Mouse (Mus musculus): ENCODE measurements around the gene S1pr3.

The S1pr3 gene

DNA sequence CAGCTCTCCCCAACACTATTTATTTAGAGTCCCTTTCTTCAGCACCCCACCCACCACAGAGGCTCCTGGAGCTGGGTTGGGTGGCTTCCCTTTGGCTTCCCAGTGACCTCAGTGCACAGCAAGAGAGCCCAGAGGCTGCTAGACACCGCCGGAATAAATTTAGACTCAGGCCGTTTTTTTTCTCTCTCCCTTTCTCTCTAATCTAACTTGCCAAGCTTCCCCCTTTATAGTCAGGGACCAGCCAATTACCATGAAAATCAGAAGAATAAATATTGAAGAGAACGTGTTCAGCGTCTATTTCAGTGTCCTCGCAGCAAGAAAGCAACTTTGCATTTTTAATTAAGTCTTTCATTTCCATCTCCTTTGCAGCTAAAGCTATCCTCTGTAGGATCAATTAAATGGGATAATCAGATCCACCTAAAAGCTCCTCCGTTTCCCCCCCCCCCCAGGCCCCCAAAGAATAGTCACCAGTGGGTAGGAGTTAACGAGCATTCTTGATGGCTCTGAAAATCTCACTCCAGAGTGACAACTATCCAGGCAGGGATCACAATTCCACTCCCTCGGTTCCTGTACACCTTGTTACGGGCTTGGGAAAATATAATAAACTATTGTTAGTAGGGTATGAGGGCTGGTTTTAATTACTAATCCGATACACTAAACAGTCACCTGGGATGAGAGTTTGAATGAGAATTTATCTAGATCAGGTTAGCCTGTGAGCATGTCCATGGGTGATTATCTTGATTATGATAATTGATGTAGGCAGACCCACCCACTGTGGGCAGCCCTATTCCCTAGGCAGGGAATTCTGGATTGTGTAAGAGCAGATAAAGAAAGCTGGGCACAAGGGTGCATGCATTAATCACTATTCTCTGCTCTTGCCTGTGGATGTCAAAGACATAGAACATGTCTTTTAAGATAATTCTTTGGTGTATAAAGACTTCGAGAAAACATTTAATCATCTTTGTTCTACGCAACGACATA, 29.0 kb downstream of the S1pr3 start:
- CTCF ChIA-PET = no interaction called here

GRCm38 (mm10) chr13:51442922-51443321, 34.5 kb downstream of the S1pr3 start:
- CTCF ChIA-PET = interaction anchor here (0.6 kb wide), 1 partner anchor 782 kb away, joined by 8 read pairs; no protein-coding TSS in a partner anchor

DNA sequence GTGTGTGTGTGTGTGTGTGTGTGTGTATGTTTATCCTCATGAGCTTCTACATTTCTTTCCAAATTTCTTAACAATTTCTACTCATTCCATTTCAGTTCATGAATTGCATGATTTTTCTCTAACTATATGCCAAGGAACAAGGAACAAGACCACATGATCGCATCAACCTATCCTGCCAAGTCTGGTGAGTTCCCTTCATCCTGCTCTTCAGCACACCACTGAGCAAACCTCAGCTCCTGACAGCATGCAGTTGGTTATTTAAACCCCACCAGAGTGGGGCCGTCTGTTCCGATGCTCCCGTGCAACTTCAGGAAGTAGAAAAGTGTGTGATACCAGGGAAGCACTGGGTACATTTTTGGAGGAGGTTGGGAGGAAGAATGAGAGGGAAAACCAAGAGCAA, 38.1 kb downstream of the S1pr3 start:
- CTCF ChIA-PET = no interaction called here

DNA sequence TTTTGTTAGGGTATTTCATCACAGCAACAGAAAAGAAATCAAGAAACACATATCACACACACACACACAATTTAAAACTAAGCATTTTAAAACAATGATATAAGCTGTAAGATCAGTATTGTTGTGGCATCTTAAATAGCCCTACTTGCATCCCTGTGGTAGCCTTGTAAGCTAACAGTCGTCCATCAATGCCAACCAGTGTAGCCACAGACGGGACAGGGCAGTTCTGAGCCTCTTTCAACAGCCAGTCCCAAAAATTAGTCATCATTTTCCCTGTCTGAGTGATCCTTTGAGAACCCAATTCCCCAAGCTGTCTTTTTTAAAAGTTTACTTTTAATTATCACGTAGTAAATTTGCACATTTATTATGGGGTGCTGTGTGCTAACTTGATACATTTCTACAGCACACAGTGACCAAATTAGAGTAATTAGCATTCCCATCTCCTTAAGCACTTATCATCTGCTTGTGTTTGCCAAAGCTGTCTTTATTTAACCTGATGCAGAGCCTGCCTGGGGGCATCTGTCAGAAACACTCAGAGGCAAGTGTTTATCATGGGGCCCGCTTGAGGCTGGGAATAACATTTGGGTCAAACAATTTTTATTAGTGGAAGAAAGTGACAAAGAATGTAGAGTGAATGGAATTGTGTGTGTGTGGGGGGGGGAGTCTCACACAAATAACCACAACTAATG, 47.9 kb downstream of the S1pr3 start:
- CTCF ChIA-PET = no interaction called here

DNA sequence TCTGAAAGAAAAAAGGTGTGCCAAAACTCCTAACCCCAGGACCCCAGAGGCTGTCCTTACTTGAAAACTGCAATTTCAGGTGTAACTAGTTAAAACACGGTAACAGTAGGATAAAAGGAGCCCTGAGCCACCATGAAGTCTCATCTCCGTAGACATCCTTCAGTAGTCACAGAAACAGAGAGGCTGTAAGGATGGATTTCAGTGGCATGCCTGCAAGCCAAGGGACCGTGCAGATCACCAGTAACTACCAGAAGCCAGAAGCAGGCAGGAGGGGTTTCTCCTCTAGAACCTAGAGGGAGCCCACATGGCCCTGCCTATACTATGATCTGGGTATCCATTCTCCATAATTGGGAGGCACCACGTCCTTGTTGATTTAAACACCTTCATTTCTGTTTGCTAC, 55.9 kb downstream of the S1pr3 start:
- CTCF ChIA-PET = no interaction called here

DNA sequence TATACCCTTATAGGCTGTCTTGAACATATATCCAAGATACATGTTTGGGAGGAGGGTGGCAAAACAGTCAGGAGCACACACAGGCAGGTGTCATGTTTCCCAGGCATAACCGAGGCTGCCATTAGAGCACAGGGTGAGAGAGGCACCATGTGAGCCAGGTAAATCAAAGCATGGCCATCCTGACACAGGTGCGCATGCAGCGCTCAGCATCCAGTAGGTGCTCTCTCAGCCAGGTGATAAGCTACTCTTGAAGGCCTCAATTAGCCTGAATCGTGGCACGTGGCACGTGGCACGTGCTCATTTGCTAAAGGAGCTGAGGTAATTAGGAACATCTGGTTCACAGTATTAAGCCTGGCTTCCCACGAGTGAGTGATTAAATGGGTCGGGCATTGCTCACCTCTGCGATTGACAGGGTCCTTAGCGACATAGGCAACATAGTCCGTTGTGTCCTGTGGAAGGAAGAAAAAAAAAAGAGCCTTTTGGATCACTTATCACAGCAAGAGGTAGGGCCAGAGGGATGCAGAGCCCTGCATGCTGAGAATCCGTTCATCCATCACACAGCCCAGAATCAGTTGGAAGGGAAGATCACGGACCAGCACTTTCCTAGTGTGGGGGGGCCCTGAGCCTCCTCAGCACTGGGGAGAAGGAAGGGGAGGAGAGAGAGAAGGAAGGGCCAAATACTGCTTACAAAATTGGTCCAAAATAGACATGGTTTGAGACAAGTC, 57.8 kb downstream of the S1pr3 start:
- CTCF ChIA-PET = interaction anchor here (0.8 kb wide), 1 partner anchor 522 kb away, joined by 3 read pairs; no protein-coding TSS in a partner anchor

- CTCF ChIA-PET = no interaction called here
Measured at GRCm38 (mm10) chr13:51468697-51469250, 60.3 kb downstream of the S1pr3 start.

Data from spleen, embryonic (tissue).